23 mouse cellular contexts compared by ENCODE assay signal in the genomic region with DNA sequence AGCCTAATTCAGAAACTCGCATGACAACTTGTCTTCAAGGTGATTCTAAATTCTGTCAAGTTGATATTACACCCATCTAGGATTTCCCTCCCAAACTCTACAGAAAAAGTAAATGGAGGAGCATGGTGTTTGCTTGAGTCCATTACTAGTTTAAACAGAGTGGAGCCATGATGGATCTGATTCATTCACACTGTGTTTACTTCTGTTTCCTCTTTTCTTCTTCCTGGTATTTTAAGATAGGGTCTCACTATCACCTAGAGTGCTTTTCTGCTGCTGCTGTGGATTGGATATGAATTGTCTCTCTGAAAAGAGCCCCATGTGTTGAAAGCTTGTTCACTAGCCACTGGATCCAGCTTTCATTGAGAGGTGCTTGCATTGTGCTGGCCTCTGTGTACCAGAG.
"Had no signal": no experiment of that assay in that cellular context is flagged by ENCODE, and none has a peak within 500 bp of the region (broad histone marks: within the 10 kb centered on the region; RNA-seq: fewer than 3 reads in every experiment).

No protein-coding gene starts in this region.

- H3K27ac ChIP-seq: kidney, postnatal 0 days; layer of hippocampus, adult 2 months; limb, embryonic 10.5 days; limb, embryonic 13.5 days; liver, embryonic 12.5 days; liver, embryonic 15.5 days; lung, embryonic 15.5 days; midbrain, embryonic 10.5 days; midbrain, embryonic 13.5 days; neural tube, embryonic 13.5 days had no signal

- H3K36me3 ChIP-seq: limb, embryonic 10.5 days; limb, embryonic 13.5 days; liver, embryonic 12.5 days; liver, embryonic 15.5 days; lung, embryonic 15.5 days; midbrain, embryonic 10.5 days; midbrain, embryonic 13.5 days; neural tube, embryonic 13.5 days had no signal

- H3K27me3 ChIP-seq: limb, embryonic 13.5 days; liver, embryonic 12.5 days; liver, embryonic 15.5 days; lung, embryonic 15.5 days; megakaryocyte, embryonic 14.5 days; midbrain, embryonic 13.5 days; neural tube, embryonic 13.5 days had no signal

- H3K9ac ChIP-seq: limb, embryonic 13.5 days; liver, embryonic 12.5 days; liver, embryonic 15.5 days; lung, embryonic 15.5 days; midbrain, embryonic 13.5 days; neural tube, embryonic 13.5 days had no signal

- H3K4me2 ChIP-seq: limb, embryonic 13.5 days; liver, embryonic 12.5 days; liver, embryonic 15.5 days; lung, embryonic 15.5 days; midbrain, embryonic 13.5 days; neural tube, embryonic 13.5 days had no signal

- H3K9me3 ChIP-seq: limb, embryonic 10.5 days; limb, embryonic 13.5 days; liver, embryonic 12.5 days; liver, embryonic 15.5 days; lung, embryonic 15.5 days; megakaryocyte, embryonic 14.5 days; midbrain, embryonic 10.5 days; midbrain, embryonic 13.5 days; neural tube, embryonic 13.5 days had no signal

- ATAC-seq: liver, embryonic 12.5 days; midbrain, embryonic 13.5 days; midbrain, embryonic 16.5 days had no signal

- H3K4me1 ChIP-seq: limb, embryonic 10.5 days; midbrain, embryonic 10.5 days; midbrain, embryonic 13.5 days; neural tube, embryonic 13.5 days had no signal

- H3K4me3 ChIP-seq: layer of hippocampus, adult 2 months; limb, embryonic 10.5 days; limb, embryonic 13.5 days; liver, embryonic 12.5 days; liver, embryonic 15.5 days; lung, embryonic 15.5 days; megakaryocyte, embryonic 14.5 days; midbrain, embryonic 10.5 days; midbrain, embryonic 13.5 days; myocyte; neural tube, embryonic 13.5 days had no signal

- DNase-seq: kidney, adult 2 months; kidney, postnatal 25 days; layer of hippocampus, adult 9-11 months; liver; lung, adult 18-20 months; lung, postnatal 14 days; lung, postnatal 4 days; retina, postnatal 1 day; right cerebral cortex, postnatal 25 days; thymus, postnatal 25 days had no signal
